ENCODE assay signal across 8 mouse cellular contexts in genomic region chr6:120971797-120972590, GRCm38 (mm10). TPM values are rescaled to one million over a fixed set of nuclear protein-coding genes. Genes with fewer than 3 reads are reported as not detected.
DNase-seq lines count a peak whose midpoint lies in the region; ATAC-seq lines count a peak whose summit lies in the region.

No protein-coding gene starts in this region.

- H3K9me3 ChIP-seq in embryonic facial prominence, embryonic 14.5 days (ENCODE audit: control insufficient read depth, low read length): no peaks in the 10 kb centered on the region
- H3K9me3 ChIP-seq in heart, embryonic 10.5 days: no peaks in the 10 kb centered on the region
- H3K9me3 ChIP-seq in limb, embryonic 12.5 days: no peaks in the 10 kb centered on the region
- no peaks in the 10 kb centered on the region for H3K9me3 ChIP-seq in midbrain, embryonic 16.5 days (replicated peaks; ENCODE audit: control insufficient read depth, low read length, poor library complexity, severe bottlenecking)

- H3K27ac ChIP-seq in embryonic facial prominence, embryonic 14.5 days (replicated peaks; ENCODE audit: low read depth, low read length): no peak overlapping the region
- 0 out of 2 replicates have a peak overlapping the region, but pooled peaks have one; percentile 11 for H3K27ac ChIP-seq in heart, embryonic 10.5 days
- H3K27ac ChIP-seq in limb, embryonic 12.5 days: no peak overlapping the region
- no peak overlapping the region for H3K27ac ChIP-seq in midbrain, embryonic 16.5 days (ENCODE audit: low read length)

- H3K4me2 ChIP-seq in embryonic facial prominence, embryonic 14.5 days (ENCODE audit: low read depth, low read length): no peak overlapping the region
- no peak overlapping the region for H3K4me2 ChIP-seq in limb, embryonic 12.5 days
- H3K4me2 ChIP-seq in midbrain, embryonic 16.5 days (ENCODE audit: low read length): no peak overlapping the region

- peaks cover 16% of the 10 kb centered on the region for H3K36me3 ChIP-seq in embryonic facial prominence, embryonic 14.5 days (ENCODE audit: control insufficient read depth, insufficient read depth, low read length)
- H3K36me3 ChIP-seq in heart, embryonic 10.5 days: peaks cover 52% of the 10 kb centered on the region
- peaks cover 15% of the 10 kb centered on the region for H3K36me3 ChIP-seq in limb, embryonic 12.5 days
- H3K36me3 ChIP-seq in midbrain, embryonic 16.5 days (ENCODE audit: control insufficient read depth, insufficient read depth, low read length): peaks cover 22% of the 10 kb centered on the region

- peak; percentile 74 for DNase-seq in 416B (ENCODE audit: low read depth)
- DNase-seq in adrenal gland, postnatal 4 days (ENCODE audit: low spot score in 2 of 2): peak; percentile 54 to 67
- peak; percentile 74 for DNase-seq in embryonic facial prominence, embryonic 14.5 days (ENCODE audit: low spot score)
- DNase-seq in heart, embryonic 10.5 days (ENCODE audit: low spot score): peak; percentile 87
- DNase-seq in kidney, adult 9 months: peak; percentile 88
- peak; percentile 82 to 86 for DNase-seq in spleen, postnatal 10 days (ENCODE audit: low spot score in 2 of 2)

- H3K27me3 ChIP-seq in embryonic facial prominence, embryonic 14.5 days (replicated peaks; ENCODE audit: control insufficient read depth, insufficient read depth, low read length): no peaks in the 10 kb centered on the region
- no peaks in the 10 kb centered on the region for H3K27me3 ChIP-seq in heart, embryonic 10.5 days (ENCODE audit: insufficient read depth, poor library complexity, severe bottlenecking)
- no peaks in the 10 kb centered on the region for H3K27me3 ChIP-seq in limb, embryonic 12.5 days
- no peaks in the 10 kb centered on the region for H3K27me3 ChIP-seq in midbrain, embryonic 16.5 days (ENCODE audit: control insufficient read depth, insufficient read depth, low read depth, low read length)

- no peaks in the 10 kb centered on the region for H3K4me1 ChIP-seq in embryonic facial prominence, embryonic 14.5 days (ENCODE audit: control insufficient read depth, insufficient read depth, low read length)
- H3K4me1 ChIP-seq in heart, embryonic 10.5 days: peaks cover 19% of the 10 kb centered on the region; the same call in 1 of the 2 replicates
- H3K4me1 ChIP-seq in limb, embryonic 12.5 days (replicated peaks): no peaks in the 10 kb centered on the region; the same call in 1 of the 2 replicates
- H3K4me1 ChIP-seq in midbrain, embryonic 16.5 days (ENCODE audit: control insufficient read depth, insufficient read depth, low read length): no peaks in the 10 kb centered on the region

- ATAC-seq in embryonic facial prominence, embryonic 14.5 days (ENCODE audit: low read depth): peak; percentile 83; the same call in 1 of the 2 replicates
- ATAC-seq in limb, embryonic 12.5 days (ENCODE audit: insufficient number of reproducible peaks, insufficient read depth, low FRiP score, low TSS enrichment, low read depth): peak; percentile 70
- ATAC-seq in midbrain, embryonic 16.5 days: peak; percentile 76

- no peak overlapping the region for H3K4me3 ChIP-seq in embryonic facial prominence, embryonic 14.5 days (ENCODE audit: low read depth, low read length)
- H3K4me3 ChIP-seq in heart, embryonic 10.5 days: no peak overlapping the region
- H3K4me3 ChIP-seq in limb, embryonic 12.5 days (replicated peaks): no peak overlapping the region
- H3K4me3 ChIP-seq in midbrain, embryonic 16.5 days (ENCODE audit: low read depth, low read length): no peak overlapping the region

- no peak overlapping the region for H3K9ac ChIP-seq in embryonic facial prominence, embryonic 14.5 days (ENCODE audit: low read depth, low read length)
- no peak overlapping the region for H3K9ac ChIP-seq in limb, embryonic 12.5 days (replicated peaks)
- H3K9ac ChIP-seq in midbrain, embryonic 16.5 days (ENCODE audit: low read depth, low read length): no peak overlapping the region

- WGBS in embryonic facial prominence, embryonic 14.5 days: 51% methylated on average over 14 of the region's 14 CpGs
- 55% methylated on average over 14 of the region's 14 CpGs for WGBS in heart, embryonic 10.5 days
- WGBS in limb, embryonic 12.5 days: 64% methylated on average over 14 of the region's 14 CpGs
- WGBS in midbrain, embryonic 16.5 days: 65% methylated on average over 14 of the region's 14 CpGs

RNA-seq across cellular contexts. Expression of gene Bid, which starts 55.3 kb away (rescaled TPM):
- total RNA-seq in adrenal gland, postnatal 4 days (2021): 10 to 100 TPM; 13.4 to 16.8 TPM
- polyA plus RNA-seq in embryonic facial prominence, embryonic 14.5 days (2014; fragmentation: Nextera tagmentation; extraction: Ambion mirVana): 13.4 and 18.2 TPM in 2 replicates
- polyA plus RNA-seq in heart, embryonic 10.5 days (2016; fragmentation: Nextera tagmentation; extraction: Ambion mirVana): 12.7 and 16.5 TPM in 2 replicates
- 16.7 and 17.4 TPM in 2 replicates for polyA plus RNA-seq in limb, embryonic 12.5 days (2016; fragmentation: Nextera tagmentation; extraction: Ambion mirVana)
- 49.3 and 51.5 TPM in 2 replicates for polyA plus RNA-seq in midbrain, embryonic 16.5 days (2015; fragmentation: Nextera tagmentation; extraction: Ambion mirVana)
